Mouse (Mus musculus) frontal cortex, adult 2 months (tissue): Measurements from ENCODE around the gene Olfr1101. TPM values are rescaled to one million over a fixed set of nuclear protein-coding genes. Genes with fewer than 3 reads are reported as not detected.

Source experiments
- DNase-seq, 2 experiments: peaks; one replicate each; pipeline ENCODE4 v3.0.0; 2022; ENCODE audit warnings: low spot score in 1 of 2; ENCODE audit errors: extremely low spot score in 1 of 2
- polyA plus RNA-seq: library from polyadenylated mRNA; depleted of rRNA; stranded (reverse); fragments of >200 nt; gene quantifications from 2 replicates; pipeline ENCODE4 v1.2.3, GENCODE M21; 2012; rRNA removed

Gene Olfr1101
- polyA plus RNA-seq, result not detected in 2 replicates

- no peak for DNase-seq
Observed at GRCm38 (mm10) chr2:86991121-86991520, at the start of gene Olfr1101. TSS of gene Olfr1101 (minus strand) at chr2:86991221.

- DNase-seq, result no peak
Observed at GRCm38 (mm10) chr2:87036431-87036830, 45.4 kb upstream of the Olfr1101 start, which contains the start of gene Olfr1105. TSS of gene Olfr1105 (minus strand) at chr2:87036531.

- DNase-seq, result no peak
Observed at GRCm38 (mm10) chr2:87026980-87027379, 36.0 kb upstream of the Olfr1101 start, which contains the start of gene Olfr1104. TSS of gene Olfr1104 (minus strand) at chr2:87027080.

GRCm38 (mm10) chr2:86998098-86998497 lies 7.1 kb upstream of the Olfr1101 start, which contains the start of gene Olfr1102:
TSS of gene Olfr1102 (plus strand) at chr2:86998398.
- no peak for DNase-seq

GRCm38 (mm10) chr2:86979854-86980253 lies 11.2 kb downstream of the Olfr1101 start, which contains the start of gene Olfr1100:
TSS of gene Olfr1100 (minus strand) at chr2:86979954.
- no peak for DNase-seq

- DNase-seq, result no peak
Observed at GRCm38 (mm10) chr2:86960593-86960992, 30.4 kb downstream of the Olfr1101 start, which contains the start of gene Olfr1099. TSS of gene Olfr1099 (minus strand) at chr2:86960693.

Other genes with a start within 250 kb of the Olfr1101 start
- not detected in 2 replicates for gene Olfr1090, start 232.2 kb downstream of the Olfr1101 start, polyA plus RNA-seq
- not detected in 2 replicates for gene Olfr1093, start 208.7 kb downstream of the Olfr1101 start, polyA plus RNA-seq
- gene Olfr141, start 181.2 kb downstream of the Olfr1101 start, polyA plus RNA-seq, result not detected in 2 replicates
- not detected in 2 replicates for gene Olfr1094, start 166.6 kb downstream of the Olfr1101 start, polyA plus RNA-seq
- not detected in 2 replicates for gene Olfr1095, start 139.5 kb downstream of the Olfr1101 start, polyA plus RNA-seq
- gene Gm13723, start 116.4 kb downstream of the Olfr1101 start, polyA plus RNA-seq, result not detected in 2 replicates
- gene Olfr1097, start 99.0 kb downstream of the Olfr1101 start, polyA plus RNA-seq, result not detected in 2 replicates
- gene Olfr1098, start 66.7 kb downstream of the Olfr1101 start, polyA plus RNA-seq, result not detected in 2 replicates
- gene Olfr1099, start 30.5 kb downstream of the Olfr1101 start, polyA plus RNA-seq, result not detected in 2 replicates
- not detected in 2 replicates for gene Olfr1100, start 11.3 kb downstream of the Olfr1101 start, polyA plus RNA-seq
- not detected in 2 replicates for gene Olfr1102, start 7.2 kb upstream of the Olfr1101 start, polyA plus RNA-seq
- gene Olfr1104, start 35.9 kb upstream of the Olfr1101 start, polyA plus RNA-seq, result 0.15 TPM in 1 of 2 replicates, not detected in the other
- not detected in 2 replicates for gene Olfr1105, start 45.3 kb upstream of the Olfr1101 start, polyA plus RNA-seq
- 0.23 TPM in 1 of 2 replicates, not detected in the other for gene Olfr1106, start 61.1 kb upstream of the Olfr1101 start, polyA plus RNA-seq
- gene Olfr1107, start 84.6 kb upstream of the Olfr1101 start, polyA plus RNA-seq, result not detected in 2 replicates
- gene Olfr1109, start 104.8 kb upstream of the Olfr1101 start, polyA plus RNA-seq, result not detected in 2 replicates
- gene Olfr259, start 123.3 kb upstream of the Olfr1101 start, polyA plus RNA-seq, result not detected in 2 replicates
- gene Olfr1110, start 149.1 kb upstream of the Olfr1101 start, polyA plus RNA-seq, result 0.04 TPM in 1 of 2 replicates, not detected in the other
- not detected in 2 replicates for gene Olfr1111, start 161.4 kb upstream of the Olfr1101 start, polyA plus RNA-seq
- gene Olfr1112, start 196.6 kb upstream of the Olfr1101 start, polyA plus RNA-seq, result not detected in 2 replicates
- not detected in 2 replicates for gene Olfr1113, start 217.7 kb upstream of the Olfr1101 start, polyA plus RNA-seq